Comparison of ENCODE assay signal across 11 mouse cellular contexts in the genomic region with DNA sequence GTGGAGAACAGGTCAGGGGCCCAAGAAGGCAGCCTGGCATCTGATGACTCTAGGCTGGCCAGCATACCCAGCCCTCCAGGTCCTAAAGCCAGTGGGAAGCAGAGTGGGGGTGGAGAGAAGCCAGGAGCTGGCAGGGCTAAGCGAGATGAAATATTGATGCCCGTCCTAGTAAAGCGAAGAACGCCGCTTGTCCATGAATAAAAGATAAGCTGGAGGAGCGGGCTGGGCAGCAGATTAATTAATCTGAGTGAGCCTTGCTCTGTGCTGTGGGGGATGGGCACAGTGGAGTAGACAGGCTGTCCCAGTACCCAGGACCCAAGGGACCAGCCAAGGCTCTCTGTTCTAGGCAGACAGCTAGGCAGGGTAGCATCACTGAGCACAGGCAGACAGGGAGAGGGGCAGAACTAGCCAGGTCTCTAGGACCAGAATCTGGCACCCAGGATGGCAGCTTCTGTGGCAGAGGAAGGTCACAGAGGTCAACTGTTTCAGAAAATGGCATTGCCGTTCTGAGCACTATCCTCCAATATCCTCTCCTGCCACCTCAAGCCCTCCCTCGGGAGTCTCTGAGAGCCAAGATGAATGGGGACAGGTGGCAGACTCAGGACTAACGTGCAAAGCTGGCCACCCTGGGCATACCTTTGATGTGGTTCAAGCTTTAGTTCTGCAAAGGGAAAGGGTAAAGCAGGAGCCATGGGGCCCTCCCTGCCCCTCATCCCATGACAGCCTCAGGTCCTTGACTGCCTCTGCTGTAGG.
A peak's percentile ranks its signal among the peaks of the same experiment; 100 is the strongest.
DNase-seq lines count a peak whose midpoint lies in the region; ATAC-seq lines count a peak whose summit lies in the region.
"Had no signal": no experiment of that assay in that cellular context is flagged by ENCODE, and none has a peak within 500 bp of the region (broad histone marks: within the 10 kb centered on the region; RNA-seq: fewer than 3 reads in every experiment).

No protein-coding gene starts in this region.

- ATAC-seq in forebrain, embryonic 13.5 days, result peak; percentile 70
- ATAC-seq in forebrain, embryonic 11.5 days (replicated peaks; ENCODE audit: low FRiP score), result no peak
- ATAC-seq in hindbrain, embryonic 14.5 days (ENCODE audit: low FRiP score), result peak; percentile 81
- peak; percentile 81 for ATAC-seq in neural tube, embryonic 14.5 days (ENCODE audit: low read depth)

- H3K9me3 ChIP-seq in forebrain, embryonic 13.5 days (replicated peaks), result no peaks in the 10 kb centered on the region
- no peaks in the 10 kb centered on the region for H3K9me3 ChIP-seq in forebrain, embryonic 11.5 days (ENCODE audit: control insufficient read depth, low read length)
- no peaks in the 10 kb centered on the region for H3K9me3 ChIP-seq in hindbrain, embryonic 14.5 days (ENCODE audit: control insufficient read depth, low read length)
- H3K9me3 ChIP-seq in neural tube, embryonic 14.5 days (ENCODE audit: control insufficient read depth, low read length), result no peaks in the 10 kb centered on the region
- H3K9me3 ChIP-seq: limb, embryonic 13.5 days had no signal

- H3K4me1 ChIP-seq in forebrain, embryonic 13.5 days, result peaks cover 31% of the 10 kb centered on the region
- peaks cover 5% of the 10 kb centered on the region; the same call in 1 of the 2 replicates for H3K4me1 ChIP-seq in forebrain, embryonic 11.5 days (replicated peaks; ENCODE audit: control insufficient read depth, insufficient read depth, low read length)
- peaks cover 29% of the 10 kb centered on the region for H3K4me1 ChIP-seq in hindbrain, embryonic 14.5 days (replicated peaks; ENCODE audit: control insufficient read depth, insufficient read depth, low read length)
- peaks cover 24% of the 10 kb centered on the region for H3K4me1 ChIP-seq in neural tube, embryonic 14.5 days (ENCODE audit: control insufficient read depth, insufficient read depth, low read length)
- H3K4me1 ChIP-seq: limb, embryonic 13.5 days had no signal

- peak overlapping the region; percentile 36; the same call in 1 of the 2 replicates for H3K27ac ChIP-seq in forebrain, embryonic 13.5 days
- H3K27ac ChIP-seq in forebrain, embryonic 11.5 days (ENCODE audit: low read depth, low read length), result no peak overlapping the region
- H3K27ac ChIP-seq in hindbrain, embryonic 14.5 days, result peak overlapping the region; percentile 73
- H3K27ac ChIP-seq in neural tube, embryonic 14.5 days (ENCODE audit: low read depth, low read length), result peak overlapping the region; percentile 61
- H3K27ac ChIP-seq: limb, embryonic 13.5 days had no signal

- peaks cover 7% of the 10 kb centered on the region for H3K27me3 ChIP-seq in forebrain, embryonic 13.5 days
- no peaks in the 10 kb centered on the region for H3K27me3 ChIP-seq in forebrain, embryonic 11.5 days (ENCODE audit: control insufficient read depth, insufficient read depth, low read length)
- no peaks in the 10 kb centered on the region for H3K27me3 ChIP-seq in hindbrain, embryonic 14.5 days (ENCODE audit: control insufficient read depth, insufficient read depth, low read length)
- no peaks in the 10 kb centered on the region for H3K27me3 ChIP-seq in neural tube, embryonic 14.5 days (ENCODE audit: control insufficient read depth, insufficient read depth, low read length)

- WGBS in forebrain, embryonic 13.5 days, result 23% methylated on average over 9 of the region's 9 CpGs
- 60% methylated on average over 9 of the region's 9 CpGs for WGBS in forebrain, embryonic 11.5 days
- 15% methylated on average over 9 of the region's 9 CpGs for WGBS in hindbrain, embryonic 14.5 days
- 20% methylated on average over 9 of the region's 9 CpGs for WGBS in neural tube, embryonic 14.5 days

- H3K36me3 ChIP-seq in forebrain, embryonic 13.5 days (ENCODE audit: poor library complexity, severe bottlenecking), result no peaks in the 10 kb centered on the region
- no peaks in the 10 kb centered on the region for H3K36me3 ChIP-seq in forebrain, embryonic 11.5 days (ENCODE audit: control insufficient read depth, insufficient read depth, low read length)
- no peaks in the 10 kb centered on the region for H3K36me3 ChIP-seq in hindbrain, embryonic 14.5 days (replicated peaks; ENCODE audit: control insufficient read depth, insufficient read depth)
- no peaks in the 10 kb centered on the region for H3K36me3 ChIP-seq in neural tube, embryonic 14.5 days (ENCODE audit: control insufficient read depth, insufficient read depth, low read length)
- H3K36me3 ChIP-seq: limb, embryonic 13.5 days had no signal

- H3K9ac ChIP-seq in forebrain, embryonic 13.5 days, result peak overlapping the region; percentile 30; the same call in 1 of the 2 replicates
- no peak overlapping the region; the same call in 1 of the 2 replicates for H3K9ac ChIP-seq in forebrain, embryonic 11.5 days (ENCODE audit: low read length)
- peak overlapping the region; percentile 44; the same call in 1 of the 2 replicates for H3K9ac ChIP-seq in hindbrain, embryonic 14.5 days
- H3K9ac ChIP-seq in neural tube, embryonic 14.5 days (replicated peaks; ENCODE audit: low read depth, low read length), result peak overlapping the region; percentile 46
- H3K9ac ChIP-seq: limb, embryonic 13.5 days had no signal

- H3K4me3 ChIP-seq in forebrain, embryonic 13.5 days, result no peak overlapping the region
- H3K4me3 ChIP-seq in forebrain, embryonic 11.5 days (ENCODE audit: low read depth, low read length), result no peak overlapping the region
- H3K4me3 ChIP-seq in hindbrain, embryonic 14.5 days (replicated peaks; ENCODE audit: low read length), result peak overlapping the region; percentile 14
- 0 out of 2 replicates have a peak overlapping the region, but pooled peaks have one; percentile 9 for H3K4me3 ChIP-seq in neural tube, embryonic 14.5 days (ENCODE audit: low read depth, low read length)
- H3K4me3 ChIP-seq: erythroblast, embryonic 14.5 days; limb, embryonic 13.5 days had no signal

- DNase-seq in forebrain, embryonic 11.5 days (ENCODE audit: low spot score), result no peak
- peak; percentile 59 for DNase-seq in cerebellum, adult 9-10 months
- DNase-seq in hindbrain, embryonic 14.5 days (ENCODE audit: low spot score), result peak; percentile 67
- DNase-seq in spleen, adult 18-20 months, result no peak
- no peak for DNase-seq in kidney, postnatal 25 days
- DNase-seq in adrenal gland, postnatal 4 days (ENCODE audit: low spot score in 2 of 2), result no peak
- DNase-seq: lung, postnatal 10 days had no signal

- peak overlapping the region; percentile 29 for H3K4me2 ChIP-seq in forebrain, embryonic 13.5 days
- no peak overlapping the region for H3K4me2 ChIP-seq in forebrain, embryonic 11.5 days (ENCODE audit: low read depth, low read length, severe bottlenecking)
- peak overlapping the region; percentile 39 for H3K4me2 ChIP-seq in hindbrain, embryonic 14.5 days (replicated peaks)
- H3K4me2 ChIP-seq in neural tube, embryonic 14.5 days (ENCODE audit: low read depth, low read length), result peak overlapping the region; percentile 35
- H3K4me2 ChIP-seq: limb, embryonic 13.5 days had no signal

Comparison
In these comparisons a context has a peak if more than half of its experiments do, and no peak if none do; other contexts are left out.
1. H3K4me3 ChIP-seq: peak in hindbrain, embryonic 14.5 days (single experiment) and neural tube, embryonic 14.5 days (single experiment); none in forebrain, embryonic 13.5 days (single experiment) and forebrain, embryonic 11.5 days (single experiment).
2. DNase-seq: peak in cerebellum, adult 9-10 months (single experiment) and hindbrain, embryonic 14.5 days (single experiment); none in forebrain, embryonic 11.5 days (single experiment), spleen, adult 18-20 months (0 of 2), kidney, postnatal 25 days (0 of 2) and adrenal gland, postnatal 4 days (0 of 2).